Mouse (Mus musculus): ENCODE results near the gene Ankrd11.

DNA sequence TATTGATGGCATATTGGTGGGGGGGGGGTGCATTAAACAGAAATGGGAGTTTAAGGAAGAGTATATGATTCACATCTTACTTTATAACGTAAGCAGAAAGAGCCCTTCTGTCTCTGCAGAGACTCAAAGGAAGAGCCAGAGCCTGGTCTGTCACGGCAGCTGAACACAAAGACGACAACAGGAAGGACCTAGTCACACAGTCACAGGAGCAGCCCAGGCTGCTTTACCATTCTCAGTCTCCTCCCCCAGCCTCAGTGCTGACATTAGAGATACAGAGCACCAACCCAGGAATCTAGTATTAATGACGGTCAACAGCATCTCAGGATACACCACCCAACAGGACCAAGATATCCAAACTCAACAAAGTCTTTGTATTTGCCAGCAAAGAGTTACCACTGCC, 103.5 kb downstream of the Ankrd11 start:
- TF ChIP-seq USF1 (IDR thresholded peaks at IDR 0.05; ENCODE audit: low read depth), result no peak
- no peak for TF ChIP-seq POLR2A (IDR thresholded peaks at IDR 0.05; ENCODE audit: insufficient read length, low read depth)
- TF ChIP-seq POLR2AphosphoS2 (IDR thresholded peaks at IDR 0.05; ENCODE audit: insufficient read length, low read depth), result no peak
- no peak for TF ChIP-seq MAX (IDR thresholded peaks at IDR 0.05; ENCODE audit: low read depth)
- no peak for TF ChIP-seq MYOG (IDR thresholded peaks at IDR 0.05; ENCODE audit: control insufficient read depth in 1 of 3, insufficient read depth in 1 of 3, insufficient read length in 2 of 3, low read depth in 2 of 3)

Data from myocyte (in vitro differentiated cells).